Mouse (Mus musculus) gastrocnemius, postnatal 25 days (tissue): ENCODE measurements at regions not wholly inside any gene's neighbourhood (a gene's known extent, or its start where the extent isn't known, plus 50 kb on each side); places are given as distances from the start of the nearest gene placed in this dataset.
A peak's percentile ranks its signal among the peaks of the same experiment; 100 is the strongest.

Source experiments
- DNase-seq: peaks from one replicate; pipeline ENCODE4 v3.0.0; 2022
- microRNA-seq, 2 experiments: library from miRNA; unstranded; fragments of <30 nt; microRNA quantifications; one replicate each; pipeline ENCODE4 v1.2.0; 2021; ENCODE audit warnings: borderline replicate concordance in 2 of 2

GRCm38 (mm10) chr2:139370070-139370469 lies 123.6 kb upstream of the Sptlc3 start:
- DNase-seq = no peak

- no peak for DNase-seq
Measured at GRCm38 (mm10) chr2:139380285-139380684, 113.4 kb upstream of the Sptlc3 start.

GRCm38 (mm10) chr2:139381628-139382027 lies 112.1 kb upstream of the Sptlc3 start:
- peak; percentile 13 for DNase-seq

GRCm38 (mm10) chr2:139413559-139413958 lies 80.2 kb upstream of the Sptlc3 start:
- no peak for DNase-seq

- no peak for DNase-seq
Measured at GRCm38 (mm10) chr2:139417506-139417905, 76.2 kb upstream of the Sptlc3 start.

- DNase-seq = no peak
Measured at GRCm38 (mm10) chr2:139422678-139423077, 71.0 kb upstream of the Sptlc3 start.

- DNase-seq = no peak
Measured at GRCm38 (mm10) chr2:139423413-139423812, 70.3 kb upstream of the Sptlc3 start.

Small RNA genes in the stretch of these regions (microRNA-seq; reads per million reads assigned to microRNA genes)
- gene Mir1952 = 0 reads per million in 2 experiments
